Mouse (Mus musculus) intestine, postnatal 0 days (tissue): ENCODE data around the gene Tlcd1. TPM values are rescaled to one million over a fixed set of nuclear protein-coding genes. Genes with fewer than 3 reads are reported as not detected.

ENCODE experiments used
- ATAC-seq: fragments of 200-750 bp; cut with Nextera tagmentation; 2 replicates; pipeline ENCODE4 v1.8.0; 2017; ENCODE audit warnings: mild to moderate bottlenecking, moderate TSS enrichment, moderate library complexity
- H3K27ac ChIP-seq: fragments of 300-500 bp; sonication (generic); 2 replicates; pipeline ENCODE4 v1.5.1; 2014; ENCODE audit warnings: mild to moderate bottlenecking, low read depth, low read length, moderate library complexity
- H3K27me3 ChIP-seq: fragments of 300-500 bp; sonication (generic); replicated peaks from 2 replicates; pipeline ENCODE4 v1.6.1; 2014; ENCODE audit warnings: low read length, mixed read lengths; ENCODE audit not compliant: control insufficient read depth, insufficient read depth
- H3K36me3 ChIP-seq: fragments of 300-500 bp; sonication (generic); 2 replicates; pipeline ENCODE4 v1.6.1; 2014; ENCODE audit warnings: mild to moderate bottlenecking, moderate library complexity; ENCODE audit not compliant: control insufficient read depth, insufficient read depth
- H3K4me1 ChIP-seq: fragments of 300-500 bp; sonication (generic); replicated peaks from 2 replicates; pipeline ENCODE4 v1.6.1; 2014; ENCODE audit warnings: antibody characterized with exemption, low read length, mixed read lengths; ENCODE audit not compliant: control insufficient read depth, insufficient read depth
- H3K4me2 ChIP-seq: fragments of 300-500 bp; sonication (generic); replicated peaks from 2 replicates; pipeline ENCODE4 v1.6.1; 2014; ENCODE audit warnings: low read depth, mild to moderate bottlenecking, moderate library complexity
- H3K4me3 ChIP-seq: fragments of 300-500 bp; sonication (generic); 2 replicates; pipeline ENCODE4 v1.5.1; 2014; ENCODE audit warnings: low read depth, low read length
- H3K9ac ChIP-seq: fragments of 300-500 bp; sonication (generic); 2 replicates; pipeline ENCODE4 v1.6.1; 2014; ENCODE audit warnings: mild to moderate bottlenecking, low read depth, low read length
- H3K9me3 ChIP-seq: fragments of 300-500 bp; sonication (generic); 2 replicates; pipeline ENCODE4 v1.6.1; 2016; ENCODE audit warnings: mixed run types; ENCODE audit not compliant: control insufficient read depth
- CTCF ChIP-seq: sonication (generic); IDR thresholded peaks from 2 replicates; pipeline ENCODE4 v1.5.1; 2016; ENCODE audit warnings: low read depth, mild to moderate bottlenecking, control low read depth, antibody characterized with exemption, moderate library complexity
- WGBS: fragments of 180-500 bp; shearing (Covaris S2); extraction: QIAGEN DNeasy Blood & Tissue Kit; methylation state at CpG from one replicate; pipeline ENCODE4 v1.1.7; 2014; 5-methylcytosine and 5-hydroxymethylcytosine counted together
- polyA plus RNA-seq: library from polyadenylated mRNA; unstranded; fragments of >200 nt; fragmentation: Nextera tagmentation; extraction: Ambion mirVana; gene quantifications from 2 replicates; pipeline ENCODE4 v1.2.1, GENCODE M21; 2015

Tlcd1 gene
- polyA plus RNA-seq, 1 experiment from 2014 or later = 14.1 TPM

GRCm38 (mm10) chr11:78159557-78159956 is 17.0 kb upstream of the Tlcd1 start:
- Histone ChIP-seq H3K27ac (peak overlapping the region; percentile 35; the same call in 1 of the 2 replicates), H3K4me3 (no peak overlapping the region), H3K36me3 (peaks cover 59% of the 10 kb centered on the region), H3K4me1 (peaks cover 9% of the 10 kb centered on the region; the same call in 1 of the 2 replicates), H3K9me3 (no peaks in the 10 kb centered on the region), H3K27me3 (no peaks in the 10 kb centered on the region), H3K9ac (no peak overlapping the region), H3K4me2 (no peak overlapping the region)
- no peak for ATAC-seq
- TF ChIP-seq CTCF = no peak
- WGBS = 77% methylated on average over 7 of the region's 7 CpGs

- H3K4me3 ChIP-seq = no peak overlapping the region
- peaks cover 53% of the 10 kb centered on the region for H3K36me3 ChIP-seq
- no peaks in the 10 kb centered on the region for H3K27me3 ChIP-seq
- WGBS = 83% methylated on average over 18 of the region's 18 CpGs
- no peak for ATAC-seq
- H3K9ac ChIP-seq = no peak overlapping the region
- H3K9me3 ChIP-seq = no peaks in the 10 kb centered on the region
- H3K4me2 ChIP-seq = no peak overlapping the region
- peak overlapping the region; percentile 35; the same call in 1 of the 2 replicates for H3K27ac ChIP-seq
- H3K4me1 ChIP-seq = peaks cover 9% of the 10 kb centered on the region; the same call in 1 of the 2 replicates
- TF ChIP-seq CTCF = no peak
Observed at GRCm38 (mm10) chr11:78160171-78160570, 16.3 kb upstream of the Tlcd1 start.

GRCm38 (mm10) chr11:78160675-78161074 is 15.8 kb upstream of the Tlcd1 start:
- no peaks in the 10 kb centered on the region for H3K9me3 ChIP-seq
- peaks cover 51% of the 10 kb centered on the region for H3K36me3 ChIP-seq
- WGBS = 80% methylated on average over 3 of the region's 3 CpGs
- no peak for ATAC-seq
- no peak overlapping the region; the same call in 1 of the 2 replicates for H3K27ac ChIP-seq
- no peak overlapping the region for H3K4me3 ChIP-seq
- peaks cover 9% of the 10 kb centered on the region; the same call in 1 of the 2 replicates for H3K4me1 ChIP-seq
- TF ChIP-seq CTCF = no peak
- H3K4me2 ChIP-seq = no peak overlapping the region
- H3K27me3 ChIP-seq = no peaks in the 10 kb centered on the region
- H3K9ac ChIP-seq = no peak overlapping the region

- ATAC-seq = no peak
Observed at GRCm38 (mm10) chr11:78161169-78161568, 15.3 kb upstream of the Tlcd1 start.

GRCm38 (mm10) chr11:78161968-78162367 is 14.5 kb upstream of the Tlcd1 start:
- Histone ChIP-seq H3K4me2 (0 out of 2 replicates have a peak overlapping the region, but pooled peaks have one; percentile 89), H3K27me3 (no peaks in the 10 kb centered on the region), H3K4me3 (no peak overlapping the region), H3K9me3 (no peaks in the 10 kb centered on the region), H3K36me3 (peaks cover 46% of the 10 kb centered on the region), H3K27ac (no peak overlapping the region), H3K9ac (no peak overlapping the region), H3K4me1 (peaks cover 14% of the 10 kb centered on the region; the same call in 1 of the 2 replicates)
- no peak for ATAC-seq
- WGBS = 54% methylated on average over 4 of the region's 4 CpGs
- no peak for TF ChIP-seq CTCF

More at GRCm38 (mm10) chr11:78161169-78161568, 15.3 kb upstream of the Tlcd1 start:
- Histone ChIP-seq H3K27ac (no peak overlapping the region; the same call in 1 of the 2 replicates), H3K4me3 (no peak overlapping the region), H3K9me3 (no peaks in the 10 kb centered on the region), H3K4me2 (no peak overlapping the region), H3K9ac (no peak overlapping the region), H3K36me3 (peaks cover 46% of the 10 kb centered on the region), H3K27me3 (no peaks in the 10 kb centered on the region), H3K4me1 (peaks cover 9% of the 10 kb centered on the region; the same call in 1 of the 2 replicates)
- TF ChIP-seq CTCF = no peak
- 82% methylated on average over 14 of the region's 14 CpGs for WGBS

GRCm38 (mm10) chr11:78162504-78162903 is 14.0 kb upstream of the Tlcd1 start:
- peaks cover 44% of the 10 kb centered on the region for H3K36me3 ChIP-seq
- no peak for ATAC-seq
- peaks cover 14% of the 10 kb centered on the region; the same call in 1 of the 2 replicates for H3K4me1 ChIP-seq
- 60% methylated on average over 6 of the region's 6 CpGs for WGBS
- no peaks in the 10 kb centered on the region for H3K27me3 ChIP-seq
- H3K9ac ChIP-seq = no peak overlapping the region
- no peak overlapping the region for H3K27ac ChIP-seq
- H3K4me3 ChIP-seq = no peak overlapping the region
- TF ChIP-seq CTCF = no peak
- H3K9me3 ChIP-seq = no peaks in the 10 kb centered on the region
- H3K4me2 ChIP-seq = peak overlapping the region; percentile 89
